Mouse (Mus musculus) ES-Bruce4 (cell line): ENCODE measurements around the gene Mpig6b.

Experiments
- CTCF ChIP-seq: IDR thresholded peaks from one replicate; pipeline ENCODE4 v1.8.1; 2011; ENCODE audit warnings: low read depth, low read length
- POLR2A ChIP-seq: IDR thresholded peaks from one replicate; pipeline ENCODE4 v1.8.1; 2011; ENCODE audit warnings: low read length; ENCODE audit not compliant: insufficient read depth

DNA sequence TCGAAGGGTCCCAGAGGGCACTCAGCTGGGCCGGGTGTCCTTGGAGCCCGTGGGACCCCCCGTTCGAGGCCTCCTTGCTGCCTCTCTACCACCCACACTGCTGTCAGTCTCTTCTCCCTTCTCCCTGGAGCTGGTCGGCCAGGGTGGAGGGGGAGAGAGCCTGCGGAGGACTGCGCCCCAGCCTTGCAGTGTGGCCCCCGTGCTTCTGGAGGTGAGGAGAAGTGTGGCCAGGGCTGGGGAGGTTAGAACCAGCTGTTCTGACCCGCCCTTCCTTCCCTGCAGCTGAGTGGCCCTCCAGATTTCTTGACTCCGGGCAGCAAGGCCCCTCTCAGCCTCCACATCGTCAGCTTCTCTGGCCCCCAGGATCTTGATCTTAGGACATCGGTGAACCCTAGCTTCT is 41.7 kb downstream of the Mpig6b start:
- no peak for TF ChIP-seq CTCF
- no peak for TF ChIP-seq POLR2A
